Mouse (Mus musculus) liver, adult 2 months (tissue): ENCODE data around the gene Sertad2. TPM values are rescaled to one million over a fixed set of nuclear protein-coding genes. Genes with fewer than 3 reads are reported as not detected.

Source experiments
- DNase-seq: peaks from one replicate; pipeline ENCODE4 v3.0.0-alpha.2; 2011; ENCODE audit warnings: low read depth, low spot score; ENCODE audit errors: extremely low read depth
- H3K27ac ChIP-seq: fragments of 200-500 bp; replicated peaks from 2 replicates; pipeline ENCODE4 v1.5.1; 2012; ENCODE audit warnings: low read depth, mild to moderate bottlenecking, control low read depth, inconsistent platforms, low read length; ENCODE audit not compliant: insufficient read depth
- H3K27me3 ChIP-seq: fragments of 200-500 bp; 2 replicates; pipeline ENCODE4 v1.6.1; 2012; ENCODE audit warnings: mild to moderate bottlenecking, moderate library complexity, low read length, inconsistent platforms; ENCODE audit not compliant: control insufficient read depth, insufficient read depth
- H3K36me3 ChIP-seq: fragments of 200-500 bp; 2 replicates; pipeline ENCODE4 v1.6.1; 2012; ENCODE audit warnings: low read length, inconsistent platforms; ENCODE audit not compliant: control insufficient read depth, insufficient read depth
- H3K4me1 ChIP-seq: fragments of 200-500 bp; 2 replicates; pipeline ENCODE4 v1.6.1; 2011; ENCODE audit warnings: low read length; ENCODE audit not compliant: control insufficient read depth, insufficient read depth
- H3K4me3 ChIP-seq: fragments of 200-500 bp; 2 replicates; pipeline ENCODE4 v1.5.1; 2011; ENCODE audit warnings: low read depth, mild to moderate bottlenecking, control low read depth, low read length, moderate library complexity; ENCODE audit not compliant: insufficient read depth
- H3K79me2 ChIP-seq: fragments of 200-500 bp; 2 replicates; pipeline ENCODE4 v1.6.1; 2012; ENCODE audit warnings: inconsistent platforms, mild to moderate bottlenecking, low read length, moderate library complexity; ENCODE audit not compliant: control insufficient read depth, insufficient read depth
- H3K9ac ChIP-seq: fragments of 200-500 bp; 2 replicates; pipeline ENCODE4 v1.6.1; 2012; ENCODE audit warnings: low read depth, mild to moderate bottlenecking, control low read depth, inconsistent platforms, low read length
- CTCF ChIP-seq: fragments of 200-500 bp; IDR thresholded peaks from 2 replicates; pipeline ENCODE4 v1.5.1; 2011; ENCODE audit warnings: low read depth, low read length, control low read depth
- POLR2A ChIP-seq: fragments of 200-500 bp; IDR thresholded peaks from 2 replicates; pipeline ENCODE4 v1.6.1; 2011; ENCODE audit warnings: low read length, control low read depth; ENCODE audit not compliant: insufficient read depth; ENCODE audit errors: extremely low read depth
- WGBS: fragments of 180-500 bp; shearing (Covaris S2); methylation state at CpG from one replicate; pipeline ENCODE4 v1.1.7; 2018; 5-methylcytosine and 5-hydroxymethylcytosine counted together
- polyA plus RNA-seq: library from polyadenylated mRNA; depleted of rRNA; stranded (reverse); fragments of >200 nt; gene quantifications from 2 replicates; pipeline ENCODE4 v1.2.3, GENCODE M21; 2012
- total RNA-seq: library from RNA; depleted of rRNA; stranded (reverse); fragments of >200 nt; gene quantifications from 2 replicates; pipeline ENCODE4 v1.2.3, GENCODE M21; 2014

Gene Sertad2
- total and polyA plus RNA-seq, 2 experiments = 8.0 to 9.3 TPM

GRCm38 (mm10) chr11:20638841-20639240 lies 95.8 kb downstream of the Sertad2 start:
- H3K9ac ChIP-seq = no peak overlapping the region
- peaks cover 21% of the 10 kb centered on the region for H3K4me1 ChIP-seq
- H3K27me3 ChIP-seq = no peaks in the 10 kb centered on the region
- 19% methylated on average over 3 of the region's 3 CpGs for WGBS
- H3K4me3 ChIP-seq = no peak overlapping the region
- peak; percentile 82 for TF ChIP-seq CTCF
- no peak for TF ChIP-seq POLR2A
- H3K27ac ChIP-seq = no peak overlapping the region
- H3K36me3 ChIP-seq = no peaks in the 10 kb centered on the region
- peaks cover 42% of the 10 kb centered on the region for H3K79me2 ChIP-seq
- DNase-seq = peak; percentile 37

- DNase-seq = no peak
- TF ChIP-seq POLR2A = no peak
- TF ChIP-seq CTCF = no peak
- no peaks in the 10 kb centered on the region for H3K36me3 ChIP-seq
- 49% methylated on average over 11 of the region's 11 CpGs for WGBS
- no peak overlapping the region for H3K4me3 ChIP-seq
- H3K9ac ChIP-seq = no peak overlapping the region
- H3K79me2 ChIP-seq = peaks cover 53% of the 10 kb centered on the region
- peaks cover 16% of the 10 kb centered on the region for H3K4me1 ChIP-seq
- peak overlapping the region; percentile 3; the same call in 1 of the 2 replicates for H3K27ac ChIP-seq
- no peaks in the 10 kb centered on the region for H3K27me3 ChIP-seq
These were observed 96.9 kb downstream of the Sertad2 start for GRCm38 (mm10) chr11:20639918-20640447.

- DNase-seq = no peak
- H3K4me1 ChIP-seq = peaks cover 7% of the 10 kb centered on the region
- no peak overlapping the region for H3K9ac ChIP-seq
- no peaks in the 10 kb centered on the region for H3K27me3 ChIP-seq
- no peak for TF ChIP-seq POLR2A
- TF ChIP-seq CTCF = no peak
- no peak overlapping the region for H3K4me3 ChIP-seq
- no peak overlapping the region for H3K27ac ChIP-seq
- H3K36me3 ChIP-seq = no peaks in the 10 kb centered on the region
- WGBS = 83% methylated on average over 5 of the region's 5 CpGs
- H3K79me2 ChIP-seq = peaks cover 56% of the 10 kb centered on the region
These were observed 99.3 kb downstream of the Sertad2 start for GRCm38 (mm10) chr11:20642321-20642720.

- peaks cover under 1% of the 10 kb centered on the region; the same call in 1 of the 2 replicates for H3K36me3 ChIP-seq
- H3K4me3 ChIP-seq = no peak overlapping the region
- no peaks in the 10 kb centered on the region for H3K27me3 ChIP-seq
- H3K27ac ChIP-seq = no peak overlapping the region
- 41% methylated on average over 5 of the region's 5 CpGs for WGBS
- no peak overlapping the region for H3K9ac ChIP-seq
- peak; percentile 28 for DNase-seq
- no peak for TF ChIP-seq CTCF
- no peak for TF ChIP-seq POLR2A
- peaks cover 56% of the 10 kb centered on the region for H3K79me2 ChIP-seq
- H3K4me1 ChIP-seq = peaks cover 10% of the 10 kb centered on the region
These were observed 100.1 kb downstream of the Sertad2 start for GRCm38 (mm10) chr11:20643161-20643560.

- Histone ChIP-seq H3K79me2 (peaks cover 52% of the 10 kb centered on the region), H3K27ac (no peak overlapping the region), H3K36me3 (peaks cover 7% of the 10 kb centered on the region; the same call in 1 of the 2 replicates), H3K4me3 (no peak overlapping the region), H3K9ac (no peak overlapping the region), H3K4me1 (peaks cover 14% of the 10 kb centered on the region), H3K27me3 (no peaks in the 10 kb centered on the region)
- no peak for DNase-seq
- TF ChIP-seq POLR2A (no peak), CTCF (no peak)
- 61% methylated on average over 1 of the region's 1 CpGs for WGBS
These were observed 101.1 kb downstream of the Sertad2 start for GRCm38 (mm10) chr11:20644166-20644565.

- H3K4me3 ChIP-seq = no peak overlapping the region
- no peak overlapping the region for H3K9ac ChIP-seq
- H3K4me1 ChIP-seq = peaks cover 14% of the 10 kb centered on the region
- H3K27ac ChIP-seq = no peak overlapping the region
- DNase-seq = no peak
- H3K36me3 ChIP-seq = peaks cover 7% of the 10 kb centered on the region; the same call in 1 of the 2 replicates
- H3K27me3 ChIP-seq = no peaks in the 10 kb centered on the region
- H3K79me2 ChIP-seq = peaks cover 49% of the 10 kb centered on the region
- 71% methylated on average over 6 of the region's 6 CpGs for WGBS
- no peak for TF ChIP-seq CTCF
- no peak for TF ChIP-seq POLR2A
These were observed 101.8 kb downstream of the Sertad2 start for GRCm38 (mm10) chr11:20644872-20645271.
